Mouse (Mus musculus): ENCODE results near the gene Nr1d1.
A peak's percentile ranks its signal among the peaks of the same experiment; 100 is the strongest.
"Not testable (repeated sequence)": the region's sequence is repeated elsewhere in the genome, so short reads cannot be mapped to it uniquely, and the experiment has no call there.

Nr1d1 gene

GRCm38 (mm10) chr11:98750351-98751201 is 24.6 kb downstream of the Nr1d1 start:
- peak; percentile 87 for DNase-seq

DNA sequence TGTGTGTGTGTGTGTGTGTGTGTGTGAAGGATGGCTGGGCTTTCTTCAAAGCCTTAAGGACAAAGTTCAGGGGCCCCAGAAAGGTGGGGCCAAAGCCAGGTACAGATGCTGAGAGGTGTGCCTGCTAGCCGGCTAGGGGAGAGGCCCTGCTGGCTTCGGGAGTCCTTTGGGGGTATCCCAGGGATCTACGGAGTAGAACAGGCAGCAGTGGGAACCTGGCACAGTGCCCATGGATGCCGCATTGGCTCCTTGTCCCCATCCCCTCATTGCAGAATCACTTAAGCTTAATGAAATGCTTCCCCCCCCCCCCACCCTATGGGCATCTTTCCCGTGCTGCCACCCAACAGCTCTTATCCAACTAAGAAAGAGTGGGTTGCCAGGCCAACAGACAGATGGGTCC is 25.4 kb downstream of the Nr1d1 start:
- peak; percentile 76 for DNase-seq

DNA sequence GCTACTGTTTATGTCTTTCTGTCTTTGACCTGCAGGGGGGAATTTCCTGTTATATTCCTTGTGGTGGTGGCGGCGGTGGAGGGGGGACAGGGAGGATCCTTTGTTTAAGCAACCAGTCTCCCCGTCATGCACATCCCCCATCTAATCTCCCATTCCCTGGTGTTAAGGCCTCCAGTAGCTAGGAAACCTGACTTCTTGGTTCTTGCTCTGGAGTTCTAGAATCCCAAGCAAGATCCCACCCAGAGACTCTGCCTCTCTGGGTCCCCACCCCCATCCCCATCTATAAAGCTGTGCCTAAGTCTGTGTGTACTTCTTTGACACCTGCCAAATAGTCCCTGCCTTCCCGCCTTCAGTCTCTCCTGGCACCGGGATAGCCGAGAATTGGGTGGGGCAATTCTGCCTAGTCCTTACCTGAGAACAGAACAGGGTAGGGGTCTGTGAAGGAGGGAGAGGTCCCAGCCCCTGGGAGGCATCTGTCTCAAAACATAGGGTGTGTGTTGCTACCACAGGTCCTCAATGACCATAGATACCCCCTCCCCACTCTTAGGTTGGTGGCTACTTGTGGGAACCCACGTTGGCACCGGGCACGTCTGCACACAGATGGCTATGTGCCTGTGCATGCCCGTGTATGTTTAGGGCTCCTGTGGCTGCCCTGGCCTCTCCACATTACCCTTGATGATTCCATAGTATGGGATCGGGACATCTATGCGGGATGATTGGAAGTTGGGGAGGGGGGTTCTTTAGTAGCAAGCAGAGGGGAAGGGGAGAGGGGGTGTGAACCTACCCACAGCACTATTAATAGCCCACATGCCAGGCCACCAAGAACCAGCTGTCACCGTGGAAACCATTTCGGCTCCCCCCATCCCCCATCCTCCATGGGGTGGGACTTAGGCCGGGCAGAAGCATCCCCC is 26.4 kb downstream of the Nr1d1 start:
- peak; percentile 78 for DNase-seq

GRCm38 (mm10) chr11:98747804-98748505 is 27.2 kb downstream of the Nr1d1 start:
- peak; percentile 81 for DNase-seq

DNA sequence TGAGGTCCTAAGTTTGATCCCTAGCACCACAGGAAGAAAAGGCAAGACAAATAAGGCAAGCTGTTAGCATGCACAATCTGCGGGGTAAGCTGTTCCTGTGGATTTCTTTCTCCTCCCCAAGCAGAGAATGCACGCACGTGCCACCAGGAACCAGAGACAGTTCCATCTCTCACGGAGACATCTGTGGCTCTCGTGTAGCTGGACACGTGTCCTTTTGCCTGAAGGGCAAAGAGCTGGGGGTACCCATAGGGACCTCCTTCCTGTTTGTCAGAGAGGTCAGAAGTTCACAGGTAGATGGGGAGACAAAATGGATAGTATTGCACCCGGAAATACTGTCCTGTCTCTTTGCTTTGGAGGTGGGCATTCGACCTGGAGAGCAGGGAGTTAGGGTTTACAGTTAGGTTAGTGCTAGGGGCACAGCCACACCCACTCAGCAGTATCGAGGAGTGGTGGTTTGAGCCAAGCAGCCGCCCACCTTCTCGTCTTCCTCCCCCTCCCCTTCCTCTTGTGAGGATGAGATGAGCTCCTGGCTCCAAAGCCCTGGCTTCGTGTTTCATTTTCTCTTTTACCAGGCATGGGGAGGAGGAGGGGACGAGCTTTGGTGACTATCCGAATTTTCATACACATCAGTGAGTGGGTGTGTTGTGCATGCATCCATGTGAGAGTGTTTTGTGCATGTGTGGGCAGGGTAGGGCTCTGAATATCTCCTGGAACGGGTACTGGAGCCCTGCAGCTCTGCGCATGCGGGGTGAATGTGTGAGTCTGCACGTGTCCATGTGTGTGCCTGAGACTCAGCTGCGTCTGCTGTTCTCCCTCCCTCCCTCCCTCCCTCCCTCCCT is 28.1 kb downstream of the Nr1d1 start:
- peak; percentile 97 for DNase-seq

GRCm38 (mm10) chr11:98745932-98746853 is 28.9 kb downstream of the Nr1d1 start:
- DNase-seq: peak; percentile 70

DNA sequence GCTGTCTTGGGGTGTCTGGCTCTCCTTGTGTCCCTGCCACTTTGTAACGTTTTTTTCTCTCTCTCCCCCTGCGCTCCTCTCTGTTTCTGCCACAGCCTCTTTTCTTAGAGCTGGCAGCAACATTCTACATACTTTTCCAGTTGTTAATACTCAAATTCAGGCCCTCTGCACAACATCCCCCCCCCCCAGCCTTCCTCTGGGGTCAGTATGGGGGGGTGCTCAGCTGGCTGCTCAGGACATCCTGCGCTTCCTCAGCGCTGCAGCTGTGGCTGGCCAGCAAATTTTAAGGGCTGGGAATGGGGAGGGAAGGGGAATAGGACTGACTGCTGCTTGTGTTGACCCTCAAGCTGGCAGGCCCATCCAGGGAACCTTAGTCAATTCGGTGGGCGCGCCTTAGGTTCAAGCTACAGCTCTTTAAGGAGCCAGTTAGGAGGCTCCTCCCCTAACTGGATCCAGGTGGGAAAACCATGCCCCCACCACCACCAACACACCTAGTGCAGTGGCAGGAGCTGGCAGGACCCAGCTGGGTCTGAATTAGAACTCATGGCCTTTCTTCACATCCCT is 30.6 kb downstream of the Nr1d1 start:
- DNase-seq: peak; percentile 61

- DNase-seq: peak; percentile 76
Measured at GRCm38 (mm10) chr11:98743655-98744345, 31.3 kb downstream of the Nr1d1 start.

DNA sequence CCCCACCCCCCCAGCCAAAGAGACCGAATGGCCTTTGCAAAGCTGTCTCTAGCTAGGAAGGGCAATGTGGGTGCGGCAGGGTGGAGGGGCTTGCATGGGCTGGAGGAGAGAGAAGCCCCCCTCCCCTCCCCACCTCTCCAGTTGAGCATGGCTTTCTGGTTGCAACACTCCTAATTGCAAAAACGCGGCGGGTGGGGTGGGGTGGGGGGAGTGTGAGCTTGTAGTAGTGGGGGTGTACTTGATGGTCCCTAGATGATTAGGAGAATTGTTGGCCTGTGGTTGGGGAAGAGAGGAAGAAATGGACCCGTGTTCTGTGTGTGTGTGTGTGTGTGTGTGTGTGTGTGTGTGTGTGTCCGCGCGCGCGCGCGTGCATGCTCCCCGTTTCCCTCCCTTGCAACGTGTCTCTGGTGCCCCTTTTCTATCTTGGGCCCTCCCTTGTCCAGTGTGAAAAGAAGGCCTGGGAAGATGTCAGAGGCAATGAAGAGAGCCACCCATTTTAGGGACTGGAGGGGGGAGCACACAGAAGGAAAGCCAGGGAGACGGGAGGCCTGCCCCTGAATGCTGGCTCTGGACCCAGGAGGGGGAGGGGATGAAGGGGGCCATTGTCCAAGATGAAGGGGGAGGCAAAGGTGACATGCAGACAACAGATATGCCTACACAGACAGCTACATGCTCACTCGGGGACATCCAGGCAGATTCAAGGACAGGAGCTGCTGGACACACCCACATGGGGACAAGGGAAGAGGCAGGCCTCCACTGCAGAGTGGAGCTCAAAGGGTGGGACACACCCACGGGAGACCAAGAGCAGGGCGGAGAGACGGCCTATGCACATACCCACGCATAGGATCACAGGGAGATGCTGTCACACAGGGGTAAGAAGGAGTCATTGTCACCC is 32.5 kb downstream of the Nr1d1 start:
- peak; percentile 82 for DNase-seq

- peak; percentile 85 for DNase-seq
Measured at GRCm38 (mm10) chr11:98741622-98742396, 33.3 kb downstream of the Nr1d1 start.

- DNase-seq: no peak
Measured at GRCm38 (mm10) chr11:98741051-98741620, 34.0 kb downstream of the Nr1d1 start.

GRCm38 (mm10) chr11:98740393-98741050 is 34.6 kb downstream of the Nr1d1 start, which contains the start of gene Thra:
Thra (plus strand) TSS chr11:98740638.
- peak; percentile 81 for DNase-seq

DNA sequence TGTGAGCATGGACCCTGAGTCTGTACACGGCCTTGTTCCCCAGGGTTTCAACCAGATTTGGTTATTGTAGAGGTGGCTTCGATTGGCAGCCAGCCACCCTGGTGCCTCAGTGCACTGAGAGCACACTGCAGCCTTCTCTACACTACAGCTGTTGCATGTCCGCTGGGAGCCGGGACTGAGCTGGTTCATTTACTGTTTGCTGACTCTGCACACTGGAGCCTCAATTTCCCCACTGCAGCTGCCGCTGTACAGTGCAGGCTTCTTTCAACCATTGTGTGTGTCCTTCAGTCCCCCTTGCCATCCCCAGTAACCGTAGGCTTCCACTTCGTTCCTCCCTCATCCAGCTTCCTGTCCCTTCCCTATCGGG is 35.1 kb downstream of the Nr1d1 start:
- peak; percentile 64 for DNase-seq

DNA sequence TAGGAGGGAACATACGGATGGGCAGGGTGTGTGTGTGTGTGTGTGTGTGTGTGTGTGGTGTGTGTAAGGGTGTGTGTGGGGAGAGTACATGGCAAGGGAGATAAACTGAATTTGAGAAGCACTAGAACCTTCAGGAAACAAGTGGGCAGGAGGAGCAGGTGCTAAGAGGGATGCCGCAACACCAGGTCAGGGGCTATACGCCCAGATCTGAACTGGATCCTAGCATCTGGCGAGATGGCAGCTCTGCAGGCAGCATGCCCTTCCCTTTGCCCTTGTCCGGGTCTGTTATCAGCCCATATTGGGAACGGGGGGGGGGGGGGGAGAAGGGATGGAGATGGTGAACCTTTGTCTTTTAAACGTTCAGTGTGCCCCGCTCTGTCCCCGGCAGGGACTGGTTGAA is 36.2 kb downstream of the Nr1d1 start:
- DNase-seq: peak; percentile 45

DNA sequence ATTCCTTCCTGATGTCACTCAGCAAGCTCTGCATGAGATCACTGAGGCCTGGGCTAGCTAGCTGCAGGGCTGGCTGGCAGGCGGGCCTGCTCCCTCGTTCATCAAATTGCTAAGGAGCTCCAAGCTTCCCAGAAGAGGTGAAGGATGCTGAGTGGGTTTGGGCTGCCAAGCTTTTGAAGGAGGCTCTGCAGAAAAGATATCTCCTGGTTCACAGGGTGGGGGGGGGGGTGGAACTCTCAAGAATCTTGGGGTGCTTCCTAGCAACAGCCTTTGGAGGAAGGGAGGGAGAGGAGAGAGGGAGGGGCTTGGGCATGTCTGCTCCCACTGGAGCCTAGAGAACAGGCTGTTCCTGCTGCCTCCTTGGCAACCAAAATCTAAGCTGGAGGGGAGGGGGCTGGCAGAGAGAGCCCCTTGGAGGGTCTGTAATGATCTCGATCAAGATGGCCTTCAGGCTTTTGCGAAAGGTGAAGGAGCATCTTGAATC is 36.7 kb downstream of the Nr1d1 start:
- peak; percentile 54 for DNase-seq

DNA sequence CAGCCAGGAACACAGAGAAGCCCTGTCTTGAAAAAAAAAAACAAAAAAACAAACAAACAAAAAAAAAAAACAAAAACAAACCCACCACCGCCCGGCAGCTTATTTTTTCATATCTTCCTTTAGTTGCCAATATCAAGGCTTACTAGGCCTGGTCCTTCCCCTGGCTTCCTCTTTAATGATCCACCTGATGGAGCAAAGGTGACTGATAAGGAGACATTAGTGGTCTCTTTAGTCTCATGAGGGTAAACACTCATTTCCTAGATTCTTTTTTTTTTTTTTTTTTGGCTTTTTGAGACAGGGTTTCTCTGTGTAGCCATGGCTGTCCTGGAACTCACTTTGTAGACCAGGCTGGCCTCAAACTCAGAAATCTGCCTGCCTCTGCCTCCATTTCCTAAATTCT is 37.9 kb downstream of the Nr1d1 start:
- not testable (repeated sequence) for DNase-seq

DNA sequence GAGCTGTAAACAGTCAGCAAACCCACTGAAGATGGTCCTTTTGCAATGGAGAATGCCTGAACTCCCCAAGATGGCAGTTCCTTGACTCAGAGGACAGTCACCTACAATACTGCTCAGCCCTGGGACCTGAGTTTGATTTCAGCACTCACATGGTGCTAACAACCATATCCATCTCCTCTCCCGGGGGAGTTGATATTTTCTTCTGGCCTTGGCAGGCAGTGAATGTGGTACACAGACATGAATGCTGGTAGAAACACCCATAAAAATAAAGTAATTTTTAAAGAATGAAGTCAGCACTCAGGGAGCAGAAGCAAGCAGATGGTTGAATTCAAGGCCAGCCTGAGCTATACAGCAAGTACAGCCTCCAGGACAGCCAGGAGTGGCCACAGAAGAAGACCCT is 39.0 kb downstream of the Nr1d1 start:
- DNase-seq: no peak

All from cerebellum, adult 9-11 months (tissue).